Mouse (Mus musculus): ENCODE results near the gene Gna13. TPM values are rescaled to one million over a fixed set of nuclear protein-coding genes. Genes with fewer than 3 reads are reported as not detected.
"Not testable (repeated sequence)": the region's sequence is repeated elsewhere in the genome, so short reads cannot be mapped to it uniquely, and the experiment has no call there.

The Gna13 gene
- polyA plus RNA-seq, 1 experiment from 2014 or later = 49.5 TPM

GRCm38 (mm10) chr11:109334773-109335172 is 27.9 kb upstream of the Gna13 start:
- 89% methylated on average over 4 of the region's 4 CpGs for WGBS
- no peaks in the 10 kb centered on the region for H3K27me3 ChIP-seq (ENCODE audit: control insufficient read depth, insufficient read depth, low read length)
- H3K4me2 ChIP-seq (replicated peaks; ENCODE audit: low read depth) = no peak overlapping the region
- H3K4me3 ChIP-seq (ENCODE audit: low read depth, low read length) = no peak overlapping the region
- TF ChIP-seq EP300 (optimal IDR thresholded peaks at IDR 0.05) (no peak), CTCF (IDR thresholded peaks at IDR 0.05; ENCODE audit: low read depth) (no peak)
- DNase-seq (ENCODE audit: low spot score) = no peak
- no peak overlapping the region for H3K9ac ChIP-seq (ENCODE audit: low read length)
- no peak overlapping the region for H3K27ac ChIP-seq (replicated peaks)
- H3K36me3 ChIP-seq (ENCODE audit: control insufficient read depth, insufficient read depth, low read length) = no peaks in the 10 kb centered on the region
- H3K4me1 ChIP-seq (replicated peaks; ENCODE audit: control insufficient read depth, insufficient read depth) = no peaks in the 10 kb centered on the region
- ATAC-seq (ENCODE audit: low FRiP score, low TSS enrichment) = no peak
- no peaks in the 10 kb centered on the region for H3K9me3 ChIP-seq (ENCODE audit: control insufficient read depth, low read length)

- H3K27ac ChIP-seq (replicated peaks) = no peak overlapping the region
- no peaks in the 10 kb centered on the region for H3K36me3 ChIP-seq (ENCODE audit: control insufficient read depth, insufficient read depth, low read length)
- no peaks in the 10 kb centered on the region for H3K9me3 ChIP-seq (ENCODE audit: control insufficient read depth, low read length)
- no peaks in the 10 kb centered on the region for H3K27me3 ChIP-seq (ENCODE audit: control insufficient read depth, insufficient read depth, low read length)
- H3K4me2 ChIP-seq (replicated peaks; ENCODE audit: low read depth) = no peak overlapping the region
- ATAC-seq (ENCODE audit: low FRiP score, low TSS enrichment) = no peak
- no peak for DNase-seq (ENCODE audit: low spot score)
- no peak overlapping the region for H3K4me3 ChIP-seq (ENCODE audit: low read depth, low read length)
- 53% methylated on average over 6 of the region's 6 CpGs for WGBS
- TF ChIP-seq EP300 (optimal IDR thresholded peaks at IDR 0.05) (no peak), CTCF (IDR thresholded peaks at IDR 0.05; ENCODE audit: low read depth) (no peak)
- H3K4me1 ChIP-seq (replicated peaks; ENCODE audit: control insufficient read depth, insufficient read depth) = no peaks in the 10 kb centered on the region
- H3K9ac ChIP-seq (ENCODE audit: low read length) = no peak overlapping the region
Measured at GRCm38 (mm10) chr11:109335890-109336289, 26.7 kb upstream of the Gna13 start.

- DNase-seq (ENCODE audit: low spot score) = no peak
- Histone ChIP-seq H3K9ac (ENCODE audit: low read length) (no peak overlapping the region), H3K4me2 (replicated peaks; ENCODE audit: low read depth) (no peak overlapping the region), H3K9me3 (ENCODE audit: control insufficient read depth, low read length) (no peaks in the 10 kb centered on the region), H3K4me3 (ENCODE audit: low read depth, low read length) (no peak overlapping the region), H3K4me1 (replicated peaks; ENCODE audit: control insufficient read depth, insufficient read depth) (peaks cover 4% of the 10 kb centered on the region; the same call in 1 of the 2 replicates), H3K27me3 (ENCODE audit: control insufficient read depth, insufficient read depth, low read length) (no peaks in the 10 kb centered on the region), H3K27ac (replicated peaks) (no peak overlapping the region), H3K36me3 (ENCODE audit: control insufficient read depth, insufficient read depth, low read length) (no peaks in the 10 kb centered on the region)
- TF ChIP-seq EP300 (optimal IDR thresholded peaks at IDR 0.05) (no peak), CTCF (IDR thresholded peaks at IDR 0.05; ENCODE audit: low read depth) (no peak)
- WGBS = 95% methylated on average over 8 of the region's 8 CpGs
- ATAC-seq (ENCODE audit: low FRiP score, low TSS enrichment) = no peak
Measured at GRCm38 (mm10) chr11:109339155-109339938, 23.3 kb upstream of the Gna13 start.

- no peak overlapping the region for H3K27ac ChIP-seq (replicated peaks)
- H3K4me1 ChIP-seq (replicated peaks; ENCODE audit: control insufficient read depth, insufficient read depth) = peaks cover 4% of the 10 kb centered on the region; the same call in 1 of the 2 replicates
- H3K4me3 ChIP-seq (ENCODE audit: low read depth, low read length) = no peak overlapping the region
- H3K9me3 ChIP-seq (ENCODE audit: control insufficient read depth, low read length) = no peaks in the 10 kb centered on the region
- TF ChIP-seq EP300 (optimal IDR thresholded peaks at IDR 0.05) (no peak), CTCF (IDR thresholded peaks at IDR 0.05; ENCODE audit: low read depth) (no peak)
- ATAC-seq (ENCODE audit: low FRiP score, low TSS enrichment) (no peak), DNase-seq (ENCODE audit: low spot score) (no peak)
- no peak overlapping the region for H3K9ac ChIP-seq (ENCODE audit: low read length)
- H3K27me3 ChIP-seq (ENCODE audit: control insufficient read depth, insufficient read depth, low read length) = no peaks in the 10 kb centered on the region
- WGBS = 54% methylated on average over 5 of the region's 5 CpGs
- no peak overlapping the region for H3K4me2 ChIP-seq (replicated peaks; ENCODE audit: low read depth)
- H3K36me3 ChIP-seq (ENCODE audit: control insufficient read depth, insufficient read depth, low read length) = no peaks in the 10 kb centered on the region
Measured at GRCm38 (mm10) chr11:109340541-109340940, 22.1 kb upstream of the Gna13 start.

GRCm38 (mm10) chr11:109342666-109343065 is 20.0 kb upstream of the Gna13 start:
- H3K27ac ChIP-seq (replicated peaks); H3K9me3 ChIP-seq (ENCODE audit: control insufficient read depth, low read length); H3K9ac ChIP-seq (ENCODE audit: low read length); H3K4me2 ChIP-seq (replicated peaks; ENCODE audit: low read depth); H3K27me3 ChIP-seq (ENCODE audit: control insufficient read depth, insufficient read depth, low read length); H3K4me1 ChIP-seq (replicated peaks; ENCODE audit: control insufficient read depth, insufficient read depth); H3K4me3 ChIP-seq (ENCODE audit: low read depth, low read length); H3K36me3 ChIP-seq (ENCODE audit: control insufficient read depth, insufficient read depth, low read length); DNase-seq (ENCODE audit: low spot score): not testable (repeated sequence)
- WGBS = 91% methylated on average over 3 of the region's 4 CpGs
- peak; percentile 19; the same call in 1 of the 2 replicates for ATAC-seq (ENCODE audit: low FRiP score, low TSS enrichment)

GRCm38 (mm10) chr11:109343558-109343957 is 19.1 kb upstream of the Gna13 start:
- no peak for ATAC-seq (ENCODE audit: low FRiP score, low TSS enrichment)
- H3K36me3 ChIP-seq (ENCODE audit: control insufficient read depth, insufficient read depth, low read length) = no peaks in the 10 kb centered on the region
- H3K4me2 ChIP-seq (replicated peaks; ENCODE audit: low read depth) = no peak overlapping the region

More at GRCm38 (mm10) chr11:109343558-109343957, 19.1 kb upstream of the Gna13 start:
- Histone ChIP-seq H3K27me3 (ENCODE audit: control insufficient read depth, insufficient read depth, low read length) (no peaks in the 10 kb centered on the region), H3K4me3 (ENCODE audit: low read depth, low read length) (no peak overlapping the region), H3K4me1 (replicated peaks; ENCODE audit: control insufficient read depth, insufficient read depth) (peaks cover 12% of the 10 kb centered on the region), H3K9me3 (ENCODE audit: control insufficient read depth, low read length) (no peaks in the 10 kb centered on the region), H3K27ac (replicated peaks) (peak overlapping the region; percentile 61), H3K9ac (ENCODE audit: low read length) (no peak overlapping the region)
- TF ChIP-seq EP300 (optimal IDR thresholded peaks at IDR 0.05) = no peak
- TF ChIP-seq CTCF (IDR thresholded peaks at IDR 0.05; ENCODE audit: low read depth) = no peak
- 49% methylated on average over 7 of the region's 7 CpGs for WGBS
- no peak for DNase-seq (ENCODE audit: low spot score)
